Mouse (Mus musculus): ENCODE data around the gene Otub1. TPM values are rescaled to one million over a fixed set of nuclear protein-coding genes. Genes with fewer than 3 reads are reported as not detected.

Gene Otub1
- 139 and 140 TPM in 2 replicates for polyA plus RNA-seq (2014; fragmentation: Nextera tagmentation; extraction: Ambion mirVana)

DNA sequence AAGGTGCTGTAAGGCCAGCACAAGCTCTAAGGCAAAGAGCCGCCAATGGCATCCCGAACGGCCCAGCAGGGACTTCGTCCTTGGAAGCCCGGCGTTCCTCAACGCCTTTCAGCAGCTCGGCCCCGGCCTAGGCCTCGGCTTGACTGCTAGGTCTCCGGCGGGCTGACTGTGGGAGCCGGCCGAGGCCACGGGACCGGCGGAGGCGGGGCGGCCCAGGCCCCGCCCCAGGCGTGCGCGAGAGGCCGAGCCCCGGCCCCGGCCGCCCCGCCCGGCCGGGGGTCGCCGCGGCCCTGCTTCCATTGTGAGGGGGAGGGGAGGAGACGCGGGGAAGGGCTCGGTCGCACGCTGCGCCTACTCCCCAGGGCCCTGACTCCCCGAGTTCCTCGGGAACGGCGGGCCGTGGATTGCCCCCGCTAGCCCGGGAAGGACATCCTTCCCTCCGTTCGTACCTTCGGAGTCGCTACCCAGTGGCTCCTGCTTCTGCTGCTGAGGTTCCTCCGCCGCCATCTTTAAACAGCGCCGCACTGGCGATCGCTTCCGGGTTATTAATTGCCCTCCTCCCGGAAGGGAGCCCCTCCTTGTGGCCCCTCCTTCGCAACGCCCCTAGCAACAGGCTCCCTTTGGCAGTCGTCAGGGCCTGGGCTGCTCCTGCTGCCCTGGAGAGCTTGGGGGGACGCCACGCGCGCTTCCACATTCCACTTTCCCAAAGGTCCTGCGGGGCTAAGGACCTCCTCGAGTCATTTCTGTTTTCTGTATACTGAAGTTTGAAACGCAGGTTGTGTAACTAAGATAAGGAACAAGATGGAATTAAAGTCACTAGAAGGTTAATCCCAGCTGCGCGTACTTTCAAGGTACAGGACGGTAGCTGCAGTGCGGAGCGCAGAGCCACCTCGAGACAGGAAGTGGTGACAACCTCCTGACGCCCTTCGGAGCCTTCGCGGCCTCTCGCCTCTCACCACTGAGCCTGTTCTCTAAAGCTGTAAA lies at the start of gene Otub1:
Otub1 (minus strand) TSS at position 564 of the 984 bp plus-strand sequence.
- ATAC-seq (replicated peaks; ENCODE audit: low FRiP score) (peak; percentile 96), DNase-seq (ENCODE audit: low spot score) (peak; percentile 94)
- under 1% methylated on average over 74 of the region's 79 CpGs for WGBS
- Histone ChIP-seq H3K4me2 (peak within 1 kb of the TSS; percentile 96), H3K9ac (ENCODE audit: low read depth, low read length) (peak within 1 kb of the TSS; percentile 86), H3K27me3 (replicated peaks; ENCODE audit: control insufficient read depth, insufficient read depth, low read length) (no peaks in the 10 kb centered on the region), H3K9me3 (ENCODE audit: control insufficient read depth, low read length) (no peaks in the 10 kb centered on the region), H3K36me3 (ENCODE audit: control insufficient read depth, insufficient read depth, low read length) (peaks cover 22% of the 10 kb centered on the region), H3K4me3 (ENCODE audit: low read depth, low read length) (peak within 1 kb of the TSS; percentile 89), H3K27ac (ENCODE audit: low read depth, low read length) (peak within 1 kb of the TSS; percentile 97), H3K4me1 (replicated peaks; ENCODE audit: control insufficient read depth, insufficient read depth, low read length) (peaks cover 22% of the 10 kb centered on the region)

DNA sequence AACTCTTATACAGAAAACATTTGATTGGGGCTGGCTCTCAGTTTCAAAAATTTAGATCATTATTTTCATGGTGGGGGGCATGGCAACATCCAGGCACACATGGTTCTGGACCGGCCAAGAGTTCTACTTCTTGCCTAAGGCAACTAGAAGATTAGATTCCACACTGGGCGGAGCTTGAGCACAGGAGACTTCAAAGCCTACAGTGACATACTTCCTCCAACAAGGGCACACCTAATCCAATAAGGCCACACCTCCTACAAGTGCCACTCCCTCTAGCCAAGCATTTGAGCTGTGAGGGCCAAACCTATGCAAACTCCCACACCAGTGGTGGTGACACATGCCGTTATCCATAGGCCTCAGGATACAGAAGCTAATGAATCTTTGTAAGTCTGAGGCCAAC lies 39.9 kb upstream of the Otub1 start:
- 60% methylated on average over 3 of the region's 3 CpGs for WGBS
- no peaks in the 10 kb centered on the region for H3K36me3 ChIP-seq (ENCODE audit: control insufficient read depth, insufficient read depth, low read length)
- no peak overlapping the region for H3K4me2 ChIP-seq
- H3K4me3 ChIP-seq (ENCODE audit: low read depth, low read length): no peak overlapping the region
- H3K27me3 ChIP-seq (replicated peaks; ENCODE audit: control insufficient read depth, insufficient read depth, low read length): no peaks in the 10 kb centered on the region
- ATAC-seq (replicated peaks; ENCODE audit: low FRiP score) (peak; percentile 46), DNase-seq (ENCODE audit: low spot score) (no peak)
- no peak overlapping the region for H3K9ac ChIP-seq (ENCODE audit: low read depth, low read length)
- no peak overlapping the region for H3K27ac ChIP-seq (ENCODE audit: low read depth, low read length)
- peaks cover 3% of the 10 kb centered on the region; the same call in 1 of the 2 replicates for H3K4me1 ChIP-seq (replicated peaks; ENCODE audit: control insufficient read depth, insufficient read depth, low read length)
- no peaks in the 10 kb centered on the region for H3K9me3 ChIP-seq (ENCODE audit: control insufficient read depth, low read length)

DNA sequence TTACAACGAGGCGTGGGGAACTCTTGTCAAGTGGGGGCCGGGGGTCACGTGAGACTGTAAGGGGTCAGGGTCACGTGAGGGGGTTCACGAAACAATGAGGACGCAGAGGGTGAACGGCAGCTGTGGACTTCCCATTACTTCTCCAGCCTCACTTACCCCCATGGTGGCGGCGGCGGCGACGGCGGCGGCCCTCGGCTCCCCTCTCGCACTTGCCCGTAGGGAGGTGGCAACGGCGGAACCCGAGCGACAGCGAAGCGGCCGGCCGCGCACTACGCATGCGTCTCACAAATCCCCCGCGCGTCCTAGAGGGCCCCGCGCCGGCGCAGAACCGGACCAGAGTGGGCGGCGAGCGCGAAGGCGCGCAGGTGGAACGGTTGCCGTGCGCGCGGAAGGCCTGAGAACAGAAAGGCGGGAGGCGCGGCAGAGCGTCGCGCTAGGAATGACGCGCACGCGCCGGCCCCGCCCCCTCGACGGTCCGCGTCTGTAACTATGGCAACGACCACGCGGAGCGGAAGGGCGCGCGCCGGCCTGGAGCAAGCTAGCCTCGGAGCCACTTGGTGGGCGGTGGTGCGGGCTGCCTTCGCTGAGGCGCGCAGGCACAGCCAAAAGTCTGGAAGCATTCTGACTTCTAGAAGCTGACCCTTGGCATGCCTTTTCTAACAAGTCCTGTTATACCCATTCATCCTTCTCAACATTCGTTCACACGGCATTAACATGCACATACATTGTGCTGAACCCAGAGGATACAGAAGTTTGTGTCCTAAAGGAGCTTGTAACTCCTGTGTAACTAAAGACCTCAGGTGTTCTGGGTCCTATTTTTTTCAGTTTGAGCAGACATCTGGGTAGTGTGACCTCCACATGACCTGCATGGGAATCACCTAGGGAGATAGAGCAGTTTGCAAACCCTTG lies 34.9 kb upstream of the Otub1 start, which contains the start of gene Naa40:
Naa40 (minus strand) TSS at position 402 of the 909 bp plus-strand sequence.
- Histone ChIP-seq H3K4me1 (replicated peaks; ENCODE audit: control insufficient read depth, insufficient read depth, low read length) (peaks cover 12% of the 10 kb centered on the region), H3K4me2 (peak within 1 kb of the TSS; percentile 77), H3K36me3 (ENCODE audit: control insufficient read depth, insufficient read depth, low read length) (peaks cover 11% of the 10 kb centered on the region; the same call in 1 of the 2 replicates), H3K27me3 (replicated peaks; ENCODE audit: control insufficient read depth, insufficient read depth, low read length) (no peaks in the 10 kb centered on the region), H3K9ac (ENCODE audit: low read depth, low read length) (peak within 1 kb of the TSS; percentile 89), H3K9me3 (ENCODE audit: control insufficient read depth, low read length) (no peaks in the 10 kb centered on the region), H3K4me3 (ENCODE audit: low read depth, low read length) (peak within 1 kb of the TSS; percentile 81), H3K27ac (ENCODE audit: low read depth, low read length) (peak within 1 kb of the TSS; percentile 84)
- DNase-seq (ENCODE audit: low spot score) (peak; percentile 90), ATAC-seq (replicated peaks; ENCODE audit: low FRiP score) (peak; percentile 97)
- under 1% methylated on average over 80 of the region's 80 CpGs for WGBS

DNA sequence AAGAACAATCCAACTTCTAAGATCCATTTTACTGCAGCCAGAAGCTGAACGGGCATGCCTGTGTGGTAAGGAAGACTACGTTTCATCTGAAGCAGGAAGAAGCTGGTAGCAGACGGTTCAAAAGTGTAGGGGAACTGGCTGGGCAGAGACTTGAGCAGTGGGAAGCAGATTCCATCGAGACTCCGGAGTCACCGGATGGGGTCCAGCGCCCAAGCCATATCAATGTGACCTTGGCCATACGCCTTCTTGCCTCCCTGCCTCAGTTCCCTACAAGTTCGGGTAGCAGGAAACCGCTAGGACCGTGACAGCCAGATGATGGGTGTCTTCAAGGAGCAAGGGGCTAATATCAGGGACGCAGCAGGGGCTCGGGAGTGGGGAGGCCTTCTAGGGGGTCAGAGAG lies 34.2 kb upstream of the Otub1 start:
- 2% methylated on average over 13 of the region's 13 CpGs for WGBS
- peaks cover 11% of the 10 kb centered on the region; the same call in 1 of the 2 replicates for H3K36me3 ChIP-seq (ENCODE audit: control insufficient read depth, insufficient read depth, low read length)
- H3K4me3 ChIP-seq (ENCODE audit: low read depth, low read length): peak overlapping the region; percentile 81
- no peaks in the 10 kb centered on the region for H3K27me3 ChIP-seq (replicated peaks; ENCODE audit: control insufficient read depth, insufficient read depth, low read length)
- peak; percentile 45 for DNase-seq (ENCODE audit: low spot score)
- peak overlapping the region; percentile 84 for H3K27ac ChIP-seq (ENCODE audit: low read depth, low read length)
- H3K9ac ChIP-seq (ENCODE audit: low read depth, low read length): peak overlapping the region; percentile 89
- H3K4me1 ChIP-seq (replicated peaks; ENCODE audit: control insufficient read depth, insufficient read depth, low read length): peaks cover 12% of the 10 kb centered on the region
- H3K9me3 ChIP-seq (ENCODE audit: control insufficient read depth, low read length): no peaks in the 10 kb centered on the region
- peak; percentile 23 for ATAC-seq (replicated peaks; ENCODE audit: low FRiP score)
- H3K4me2 ChIP-seq: peak overlapping the region; percentile 77

DNA sequence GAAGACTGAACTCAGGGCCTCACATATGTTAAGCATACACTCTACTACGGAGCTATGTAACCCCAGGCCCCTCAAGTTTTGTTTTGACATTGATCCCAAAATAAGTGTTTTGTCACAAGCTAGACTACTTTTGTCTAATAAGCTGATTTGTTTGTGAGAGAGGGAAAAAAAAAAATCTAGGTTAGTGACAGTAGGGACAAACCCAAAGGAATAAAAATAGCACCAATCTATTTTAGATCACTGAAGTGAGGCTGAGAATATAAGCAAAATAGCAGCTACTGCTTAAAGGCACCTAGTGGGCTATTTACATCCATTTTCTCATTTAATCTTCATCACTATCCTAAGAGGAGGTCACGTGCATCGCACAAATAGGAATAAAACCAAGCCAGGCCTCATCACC lies 33.5 kb upstream of the Otub1 start:
- Histone ChIP-seq H3K36me3 (ENCODE audit: control insufficient read depth, insufficient read depth, low read length) (peaks cover 11% of the 10 kb centered on the region; the same call in 1 of the 2 replicates), H3K9ac (ENCODE audit: low read depth, low read length) (peak overlapping the region; percentile 89), H3K9me3 (ENCODE audit: control insufficient read depth, low read length) (no peaks in the 10 kb centered on the region), H3K27ac (ENCODE audit: low read depth, low read length) (no peak overlapping the region), H3K4me3 (ENCODE audit: low read depth, low read length) (peak overlapping the region; percentile 81), H3K27me3 (replicated peaks; ENCODE audit: control insufficient read depth, insufficient read depth, low read length) (no peaks in the 10 kb centered on the region), H3K4me1 (replicated peaks; ENCODE audit: control insufficient read depth, insufficient read depth, low read length) (peaks cover 12% of the 10 kb centered on the region), H3K4me2 (peak overlapping the region; percentile 77)
- 89% methylated on average over 3 of the region's 3 CpGs for WGBS
- ATAC-seq (replicated peaks; ENCODE audit: low FRiP score) (no peak), DNase-seq (ENCODE audit: low spot score) (no peak)

DNA sequence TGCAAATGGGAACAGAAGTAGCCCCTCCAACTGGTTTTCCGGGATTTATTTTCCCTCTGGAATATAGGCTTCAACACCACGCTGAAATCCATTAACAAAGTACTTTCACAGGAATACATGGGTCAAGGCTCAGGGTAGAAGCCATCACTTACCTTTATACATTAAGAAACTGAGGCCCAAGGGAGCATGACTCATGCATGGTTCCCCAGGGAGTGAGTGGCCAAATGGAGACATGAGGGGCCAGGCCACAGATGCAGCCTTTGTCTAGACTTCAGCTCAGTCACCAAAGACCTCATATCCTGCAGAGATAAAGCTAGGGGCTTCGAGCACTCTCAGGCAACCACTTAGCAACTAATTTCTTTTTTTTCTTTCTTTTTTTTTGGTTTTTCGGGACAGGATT lies 30.6 kb upstream of the Otub1 start:
- no peaks in the 10 kb centered on the region for H3K27me3 ChIP-seq (replicated peaks; ENCODE audit: control insufficient read depth, insufficient read depth, low read length)
- H3K36me3 ChIP-seq (ENCODE audit: control insufficient read depth, insufficient read depth, low read length): peaks cover 16% of the 10 kb centered on the region
- WGBS: 79% methylated on average over 4 of the region's 4 CpGs

DNA sequence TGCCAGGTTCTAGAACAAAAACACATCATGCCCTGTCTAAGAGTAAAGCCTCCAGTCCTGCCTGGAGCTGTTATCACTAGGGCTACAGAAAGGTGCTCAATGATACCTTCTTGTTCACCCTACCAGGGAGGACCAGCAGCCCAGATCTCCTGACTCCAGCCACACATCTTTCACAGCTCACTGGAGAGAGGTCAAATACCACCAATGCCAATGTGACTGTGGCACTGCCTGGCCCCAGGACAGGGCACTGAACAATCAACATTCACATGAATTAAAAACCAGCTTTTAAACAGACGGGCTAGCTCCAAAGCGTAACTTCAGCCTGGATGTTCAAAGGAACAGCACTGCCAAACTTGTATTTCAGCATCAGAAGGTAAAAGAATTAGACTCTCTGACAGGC lies 29.9 kb upstream of the Otub1 start:
- H3K4me3 ChIP-seq (ENCODE audit: low read depth, low read length): no peak overlapping the region
- ATAC-seq (replicated peaks; ENCODE audit: low FRiP score): no peak
- WGBS: 93% methylated on average over 2 of the region's 2 CpGs

More for the DNA sequence above, 30.6 kb upstream of the Otub1 start:
- Histone ChIP-seq H3K4me2 (no peak overlapping the region), H3K4me1 (replicated peaks; ENCODE audit: control insufficient read depth, insufficient read depth, low read length) (peaks cover 12% of the 10 kb centered on the region), H3K27ac (ENCODE audit: low read depth, low read length) (no peak overlapping the region), H3K9me3 (ENCODE audit: control insufficient read depth, low read length) (no peaks in the 10 kb centered on the region), H3K9ac (ENCODE audit: low read depth, low read length) (no peak overlapping the region), H3K4me3 (ENCODE audit: low read depth, low read length) (no peak overlapping the region)
- ATAC-seq (replicated peaks; ENCODE audit: low FRiP score) (no peak), DNase-seq (ENCODE audit: low spot score) (no peak)

DNA sequence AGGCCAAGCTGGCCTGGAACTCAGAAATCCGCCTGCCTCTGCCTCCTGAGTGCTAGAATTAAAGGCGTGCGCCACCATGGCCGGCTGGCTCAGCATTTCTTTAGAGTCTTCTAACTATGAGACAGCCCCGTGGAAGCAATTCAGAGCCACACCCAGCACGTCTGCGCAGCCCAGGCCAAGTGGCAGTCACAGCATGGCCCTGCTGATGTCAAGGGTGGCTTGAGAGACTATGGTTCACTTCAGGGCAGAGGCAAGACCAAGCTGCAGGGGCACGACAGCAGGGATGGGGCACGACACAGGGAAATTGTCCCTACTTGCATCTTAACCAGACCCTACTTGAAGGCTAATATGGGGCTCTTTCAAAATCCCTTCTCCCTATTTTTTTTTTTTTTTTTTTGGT lies 29.3 kb upstream of the Otub1 start:
- peaks cover 16% of the 10 kb centered on the region for H3K36me3 ChIP-seq (ENCODE audit: control insufficient read depth, insufficient read depth, low read length)

More for the DNA sequence above, 29.9 kb upstream of the Otub1 start:
- no peak for DNase-seq (ENCODE audit: low spot score)
- peaks cover 9% of the 10 kb centered on the region for H3K4me1 ChIP-seq (replicated peaks; ENCODE audit: control insufficient read depth, insufficient read depth, low read length)
- no peak overlapping the region for H3K27ac ChIP-seq (ENCODE audit: low read depth, low read length)
- no peak overlapping the region for H3K9ac ChIP-seq (ENCODE audit: low read depth, low read length)
- peaks cover 16% of the 10 kb centered on the region for H3K36me3 ChIP-seq (ENCODE audit: control insufficient read depth, insufficient read depth, low read length)
- no peaks in the 10 kb centered on the region for H3K9me3 ChIP-seq (ENCODE audit: control insufficient read depth, low read length)
- H3K4me2 ChIP-seq: no peak overlapping the region
- H3K27me3 ChIP-seq (replicated peaks; ENCODE audit: control insufficient read depth, insufficient read depth, low read length): no peaks in the 10 kb centered on the region

More for the DNA sequence above, 29.3 kb upstream of the Otub1 start:
- Histone ChIP-seq H3K4me1 (replicated peaks; ENCODE audit: control insufficient read depth, insufficient read depth, low read length) (peaks cover 9% of the 10 kb centered on the region), H3K4me3 (ENCODE audit: low read depth, low read length) (no peak overlapping the region), H3K9ac (ENCODE audit: low read depth, low read length) (no peak overlapping the region), H3K4me2 (no peak overlapping the region), H3K27me3 (replicated peaks; ENCODE audit: control insufficient read depth, insufficient read depth, low read length) (no peaks in the 10 kb centered on the region), H3K9me3 (ENCODE audit: control insufficient read depth, low read length) (no peaks in the 10 kb centered on the region), H3K27ac (ENCODE audit: low read depth, low read length) (no peak overlapping the region)
- no peak for ATAC-seq (replicated peaks; ENCODE audit: low FRiP score)
- DNase-seq (ENCODE audit: low spot score): no peak
- WGBS: 88% methylated on average over 9 of the region's 9 CpGs

Measured in liver, embryonic 11.5 days (tissue).